Mouse (Mus musculus): ENCODE data around the gene Iqcf1.

Iqcf1 gene

DNA sequence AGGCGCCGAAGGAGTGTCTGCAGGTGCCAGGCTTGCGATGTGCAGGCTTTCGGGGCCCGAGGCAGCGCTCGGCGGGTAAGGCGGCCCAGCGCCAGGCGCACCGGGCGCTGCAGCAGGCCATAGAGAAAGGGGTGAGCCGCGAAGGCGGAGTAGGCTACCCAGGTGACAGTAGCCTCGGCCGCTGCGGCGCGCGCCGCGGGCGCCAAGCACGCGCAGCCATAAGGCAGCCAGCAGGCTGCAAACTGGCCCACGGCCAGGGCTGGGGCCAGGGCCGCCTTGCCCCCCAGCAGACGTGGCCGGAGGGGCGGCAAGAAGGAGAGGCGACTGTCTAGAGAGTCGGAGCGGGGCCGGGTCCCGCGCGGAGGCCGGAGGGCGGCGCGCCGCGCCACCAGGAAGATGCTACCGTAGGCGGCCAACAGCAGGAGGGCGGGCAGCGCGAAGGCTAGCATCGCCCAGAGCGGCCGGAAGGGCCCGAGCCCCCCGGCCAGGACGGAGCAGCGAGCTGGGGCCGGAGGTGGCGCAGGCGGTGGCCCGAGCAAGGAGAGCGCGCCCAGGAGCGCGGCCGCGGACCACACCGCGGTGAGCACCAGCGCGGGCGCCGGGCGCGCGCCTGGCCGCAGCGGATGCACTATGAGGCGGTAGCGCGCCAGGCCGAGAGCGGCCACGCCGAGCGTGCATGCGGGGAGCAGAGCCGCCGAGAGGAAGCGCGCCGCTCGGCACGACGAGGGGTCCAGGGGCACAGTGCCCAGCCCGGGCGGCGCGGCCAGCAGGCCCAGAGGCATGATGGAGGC is 34.8 kb upstream of the Iqcf1 start:
- DNase-seq (ENCODE audit: low spot score): no peak

GRCm38 (mm10) chr9:106465571-106466200 is 34.1 kb upstream of the Iqcf1 start, which contains the start of gene Gpr62:
TSS of gene Gpr62 (minus strand) at chr9:106465938.
- DNase-seq (ENCODE audit: low spot score): no peak

GRCm38 (mm10) chr9:106466721-106467120 is 33.0 kb upstream of the Iqcf1 start:
- no peak for DNase-seq (ENCODE audit: low spot score)

DNA sequence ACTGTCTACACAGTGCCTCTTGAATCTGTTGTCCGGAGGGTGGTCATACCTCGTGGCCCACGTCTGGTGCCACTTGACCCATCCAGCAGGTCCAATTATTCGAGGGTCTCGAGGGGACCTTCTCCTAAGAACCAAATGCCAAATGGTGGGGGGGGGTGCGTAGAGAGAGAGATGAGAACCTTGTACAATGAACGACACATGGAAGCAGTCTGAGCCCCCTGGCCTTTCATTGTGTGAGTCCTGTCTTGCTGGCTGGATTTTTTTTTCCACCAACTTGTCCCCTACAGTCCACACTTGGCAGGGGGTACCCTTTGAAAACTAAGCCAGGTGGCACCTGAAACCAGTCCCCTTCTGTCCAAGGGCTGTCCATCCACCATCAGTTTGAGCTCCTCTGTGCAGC is 32.0 kb upstream of the Iqcf1 start:
- DNase-seq (ENCODE audit: low spot score): no peak

- DNase-seq (ENCODE audit: low spot score): no peak
Measured at GRCm38 (mm10) chr9:106469317-106469716, 30.4 kb upstream of the Iqcf1 start.

DNA sequence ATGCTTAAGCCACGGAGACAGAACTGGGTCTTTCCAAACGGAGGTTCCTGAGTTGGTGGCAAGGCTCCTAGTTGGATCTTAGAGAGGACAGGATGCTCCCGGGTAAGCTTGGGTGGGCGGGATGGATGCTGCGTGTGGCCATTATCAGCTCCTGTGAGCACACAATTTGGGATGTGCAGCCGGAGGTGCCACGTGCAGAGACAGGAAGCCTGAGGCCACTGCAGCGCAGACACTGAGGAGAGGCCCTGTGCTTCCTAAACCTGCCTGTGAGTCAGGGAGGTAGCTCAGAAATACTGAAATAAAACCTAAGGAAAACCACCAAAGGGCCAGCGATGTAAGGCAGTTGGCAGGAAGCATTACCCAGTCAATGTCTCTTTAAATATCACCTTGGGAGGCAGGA is 30.0 kb upstream of the Iqcf1 start:
- no peak for DNase-seq (ENCODE audit: low spot score)

- DNase-seq (ENCODE audit: low spot score): no peak
Measured at GRCm38 (mm10) chr9:106470991-106471750, 28.6 kb upstream of the Iqcf1 start.

GRCm38 (mm10) chr9:106471892-106472291 is 27.9 kb upstream of the Iqcf1 start:
- no peak for DNase-seq (ENCODE audit: low spot score)

DNA sequence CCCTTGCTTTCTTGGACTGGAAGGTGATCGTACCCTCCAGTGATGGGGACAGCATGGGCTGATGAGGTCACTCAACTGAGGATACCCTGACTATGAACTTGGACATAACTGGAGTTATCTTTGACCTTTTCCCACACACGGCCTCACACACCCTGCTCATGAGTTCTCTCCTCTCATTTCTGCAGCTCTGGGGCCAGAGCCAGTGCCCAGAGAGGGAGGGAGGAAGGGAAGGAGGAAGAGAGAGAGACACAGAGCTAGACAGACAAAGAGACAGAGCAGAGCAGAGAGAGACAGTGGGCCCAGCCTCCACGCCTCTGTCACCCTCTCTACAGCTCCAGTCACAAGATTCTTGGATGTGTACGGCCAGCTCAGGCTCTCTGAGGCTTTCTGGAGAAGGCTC is 27.4 kb upstream of the Iqcf1 start:
- DNase-seq (ENCODE audit: low spot score): no peak

GRCm38 (mm10) chr9:106473081-106473752 is 26.6 kb upstream of the Iqcf1 start:
- DNase-seq (ENCODE audit: low spot score): no peak

DNA sequence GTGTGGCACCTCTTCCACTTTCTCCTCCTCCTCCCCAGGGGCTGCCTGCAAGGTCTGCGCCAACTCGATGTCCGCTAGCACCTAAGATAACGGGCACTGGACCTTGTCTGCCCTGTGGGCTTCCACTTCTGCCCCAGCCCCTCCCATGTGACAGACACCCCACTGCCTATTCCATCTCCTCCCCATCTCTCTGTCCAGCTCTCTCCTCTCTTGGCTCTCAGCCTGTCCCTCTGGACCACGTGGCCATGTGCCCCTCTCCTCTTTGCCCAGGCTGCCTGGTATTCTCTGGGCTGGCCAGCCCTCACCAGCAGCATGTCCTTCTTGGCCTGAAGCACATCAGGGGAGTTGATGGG is 26.0 kb upstream of the Iqcf1 start:
- DNase-seq (ENCODE audit: low spot score): no peak

- DNase-seq (ENCODE audit: low spot score): peak; percentile 62
Measured at GRCm38 (mm10) chr9:106474456-106474855, 25.3 kb upstream of the Iqcf1 start.

DNA sequence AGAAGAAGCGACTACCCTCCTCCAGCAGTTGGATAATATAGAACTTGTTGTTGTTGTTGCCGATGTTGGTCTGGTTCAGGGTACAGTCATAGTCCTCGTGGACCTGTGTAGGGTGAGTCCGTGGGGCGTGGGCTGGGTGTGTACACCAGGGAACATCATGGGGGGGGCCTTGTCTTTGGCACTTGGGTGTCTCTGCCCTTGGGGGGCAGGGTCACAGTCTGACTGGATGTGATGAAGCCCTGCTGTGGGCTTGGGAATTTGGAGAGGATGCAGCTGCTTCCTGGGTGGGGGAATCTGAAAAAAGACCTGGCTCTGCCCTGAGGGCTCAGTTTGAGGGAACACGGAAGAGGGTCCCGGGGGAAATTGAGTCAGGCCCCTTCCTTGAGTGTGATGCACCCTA is 24.7 kb upstream of the Iqcf1 start:
- peak; percentile 20 for DNase-seq (ENCODE audit: low spot score)

DNA sequence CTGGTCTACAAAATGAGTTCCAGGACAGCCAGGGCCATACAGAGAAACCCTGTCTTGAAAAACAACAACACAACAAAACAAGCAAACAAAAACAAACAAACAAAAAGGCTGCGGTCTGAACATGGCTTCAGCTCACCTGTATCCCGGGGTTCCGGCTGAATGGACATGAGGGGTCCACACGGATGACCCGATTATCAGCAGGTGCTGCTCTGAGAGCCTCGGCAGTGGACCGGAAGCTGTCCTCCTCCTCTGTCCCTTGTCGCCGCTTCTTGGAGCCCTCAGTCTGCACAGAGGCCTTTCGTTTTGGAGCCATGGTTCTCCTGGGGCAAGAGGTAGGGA is 24.1 kb upstream of the Iqcf1 start, which contains the start of gene Rrp9:
Gene Rrp9 (plus strand): TSS at position 301 of the 339 bp plus-strand sequence.
- DNase-seq (ENCODE audit: low spot score): no peak

DNA sequence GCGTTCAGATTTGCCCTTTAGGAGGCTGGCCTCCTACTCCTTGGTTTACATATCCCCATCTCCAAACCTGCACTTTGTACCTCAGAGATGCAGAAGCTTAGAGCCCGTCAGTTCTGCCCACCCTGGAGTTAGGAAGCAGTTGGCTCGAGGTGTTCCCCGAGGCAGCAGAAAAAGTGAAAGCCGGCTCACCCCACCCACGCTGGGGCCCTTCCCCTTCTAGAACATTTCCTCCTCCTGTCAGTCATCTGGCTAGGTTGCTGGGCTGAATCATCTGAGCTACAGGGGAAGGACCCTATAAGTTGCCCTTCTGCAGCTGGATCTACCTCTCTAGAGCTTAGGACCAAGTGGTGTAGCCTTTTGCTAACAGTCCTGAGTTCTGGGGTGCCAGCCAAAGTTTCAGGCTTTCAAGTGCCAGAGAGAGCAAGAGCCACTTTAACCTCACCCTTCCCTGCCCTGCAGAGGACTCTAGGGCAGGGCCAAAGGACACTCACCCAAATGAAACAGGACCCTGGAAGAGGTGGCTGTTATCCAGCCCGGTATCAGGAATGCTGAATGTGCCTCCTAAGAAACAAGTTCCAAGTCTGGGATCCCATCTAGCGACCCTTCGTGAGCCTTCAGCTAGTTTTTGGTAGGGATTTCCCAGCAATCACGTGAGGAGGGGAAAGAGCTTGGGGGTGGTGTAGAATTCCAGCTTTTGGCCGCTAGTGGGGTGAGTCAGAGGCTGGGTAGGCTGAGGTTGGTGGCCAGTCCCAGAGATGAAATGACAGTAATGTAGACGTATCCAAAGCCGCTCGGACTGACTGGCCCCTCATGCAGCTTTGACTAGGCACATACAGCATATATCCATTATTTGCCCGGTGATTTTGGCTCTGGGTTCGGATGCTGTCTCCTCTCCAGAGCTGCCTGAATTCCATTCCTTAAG is 23.5 kb upstream of the Iqcf1 start:
- peak; percentile 52 for DNase-seq (ENCODE audit: low spot score)

- peak; percentile 91 for DNase-seq (ENCODE audit: low spot score)
Measured at GRCm38 (mm10) chr9:106476924-106477484, 22.8 kb upstream of the Iqcf1 start, which contains the start of gene Parp3. TSS of gene Parp3 (minus strand) at chr9:106476949.

DNA sequence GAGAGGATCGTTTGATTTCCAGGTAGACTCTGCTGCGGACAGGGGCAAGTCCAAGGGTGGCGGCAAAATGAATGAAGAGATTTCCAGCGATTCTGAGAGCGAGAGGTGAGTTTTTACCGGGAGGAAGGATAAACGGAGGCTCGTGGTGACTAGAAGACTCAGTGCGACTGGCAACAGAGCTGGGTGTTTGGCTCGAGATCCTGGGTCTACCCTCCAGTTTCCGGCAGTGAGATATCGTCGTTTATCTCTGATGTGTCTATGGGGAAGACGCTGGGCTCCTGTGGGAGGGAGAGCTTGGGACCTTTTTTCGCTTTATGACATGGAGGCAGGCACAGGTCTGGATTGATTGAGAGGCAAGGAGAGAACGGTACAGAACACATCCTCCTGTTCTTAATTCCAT is 22.1 kb upstream of the Iqcf1 start:
- no peak for DNase-seq (ENCODE audit: low spot score)

DNA sequence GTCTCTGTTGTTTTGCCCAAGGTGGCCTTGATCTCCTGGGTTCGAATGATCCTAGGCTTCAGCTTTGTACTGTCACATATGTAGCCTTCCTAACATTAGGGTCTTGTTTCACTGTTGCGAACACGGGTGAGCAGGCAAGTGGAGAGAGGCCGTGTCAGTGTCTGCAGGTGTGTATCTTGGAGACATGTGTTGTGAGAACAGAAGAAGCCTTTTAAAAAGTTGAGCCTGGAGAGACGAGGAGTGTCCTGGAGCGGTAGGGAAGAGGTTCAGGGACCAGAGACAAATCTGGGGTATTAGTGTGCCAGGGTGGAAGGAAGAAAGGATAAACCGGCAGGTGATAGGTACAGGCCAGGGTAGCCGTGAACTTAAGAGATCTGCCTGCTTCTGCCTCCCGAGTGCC is 21.7 kb upstream of the Iqcf1 start:
- DNase-seq (ENCODE audit: low spot score): peak; percentile 2

- no peak for DNase-seq (ENCODE audit: low spot score)
Measured at GRCm38 (mm10) chr9:106480541-106480940, 19.2 kb upstream of the Iqcf1 start.

DNA sequence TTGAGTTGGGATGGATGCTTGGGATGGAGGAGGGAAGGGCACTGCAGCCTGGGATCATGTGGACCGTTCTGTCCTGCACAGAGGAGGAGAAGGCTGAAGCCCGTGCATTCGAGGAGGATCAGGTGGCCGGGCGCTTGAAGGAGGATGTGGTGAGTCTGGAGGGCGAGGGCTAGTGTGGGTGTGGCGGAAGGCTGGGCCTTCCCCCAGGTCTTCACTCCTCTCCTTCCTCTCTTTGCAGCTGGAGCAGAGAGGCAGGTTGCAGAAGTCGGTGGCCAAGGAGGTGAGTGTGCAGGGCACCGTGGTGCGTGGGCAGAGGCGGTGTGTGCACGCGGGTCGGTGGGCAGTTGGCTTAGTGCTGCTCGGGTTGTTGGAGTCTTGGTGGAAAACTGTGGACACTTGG is 18.7 kb upstream of the Iqcf1 start:
- DNase-seq (ENCODE audit: low spot score): no peak

DNA sequence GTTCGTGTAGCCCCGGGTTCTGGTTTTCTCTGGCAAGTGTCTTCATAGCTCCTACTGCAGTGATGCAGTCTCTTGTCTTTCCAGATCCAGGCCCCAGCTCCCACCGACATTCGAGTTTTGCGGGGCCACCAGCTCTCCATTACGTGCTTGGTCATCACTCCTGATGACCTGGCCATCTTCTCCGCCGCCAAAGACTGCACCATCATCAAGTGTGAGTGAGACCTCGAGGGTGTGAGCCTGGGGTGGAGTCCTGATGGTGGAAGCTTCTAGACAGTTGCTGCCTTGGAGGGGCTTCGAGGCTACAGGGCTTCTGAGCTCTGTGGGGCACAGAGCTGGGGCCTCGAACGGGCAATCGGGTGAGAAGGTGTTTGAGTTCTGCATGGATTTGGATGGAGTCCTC is 18.1 kb upstream of the Iqcf1 start:
- DNase-seq (ENCODE audit: low spot score): no peak
